Mouse (Mus musculus): Measurements from ENCODE around the gene Slc35d3. TPM values are rescaled to one million over a fixed set of nuclear protein-coding genes. Genes with fewer than 3 reads are reported as not detected.

The Slc35d3 gene
- total and polyA plus RNA-seq, 3 experiments = not detected

DNA sequence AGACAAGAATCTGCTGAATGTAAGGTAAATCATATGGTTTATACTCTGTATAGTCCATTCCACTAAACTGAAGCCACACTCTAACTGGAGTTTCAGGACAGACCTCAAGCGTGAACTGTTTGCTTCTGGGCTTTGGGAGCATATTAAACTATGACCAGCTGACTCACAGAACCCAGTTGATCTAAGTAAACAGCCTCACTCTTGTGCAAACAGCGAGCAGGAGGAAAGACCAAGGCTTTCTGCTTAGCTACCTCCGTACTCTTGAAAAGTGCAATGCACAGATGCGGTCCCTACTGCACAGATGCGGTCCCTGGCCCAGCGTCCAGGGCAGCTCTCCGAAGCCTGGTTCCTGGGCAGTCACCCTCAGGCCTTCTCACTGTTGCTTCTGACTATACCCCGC is 26.0 kb upstream of the Slc35d3 start:
- no peaks in the 10 kb centered on the region for H3K79me2 ChIP-seq (ENCODE audit: control insufficient read depth, insufficient read depth, low read length, poor library complexity)
- H3K27ac ChIP-seq (ENCODE audit: control insufficient read depth, low read depth, low read length) = peak overlapping the region; percentile 46
- DNase-seq (ENCODE audit: low read depth, low spot score) = no peak
- H3K36me3 ChIP-seq (ENCODE audit: control insufficient read depth in 1 of 2, insufficient read depth in 2 of 2, low read length in 2 of 2) = peaks cover 0 to 40% of the 10 kb centered on the region in 2 experiments; a peak in 2 of 4 replicates
- no peaks in the 10 kb centered on the region for H3K9me3 ChIP-seq (replicated peaks; ENCODE audit: insufficient read depth, low read length)
- TF ChIP-seq CHD2 (IDR thresholded peaks at IDR 0.05; ENCODE audit: low read length) (no peak), ZKSCAN1 (IDR thresholded peaks at IDR 0.05; ENCODE audit: low read depth, low read length) (no peak), TAL1 (IDR thresholded peaks at IDR 0.05; ENCODE audit: low read length) (no peak), USF2 (IDR thresholded peaks at IDR 0.05; ENCODE audit: borderline replicate concordance in 1 of 2, insufficient read depth in 1 of 2, low read depth in 1 of 2, low read length in 2 of 2) (no peak), ZNF384 (IDR thresholded peaks at IDR 0.05; ENCODE audit: low read depth, low read length) (no peak), RAD21 (IDR thresholded peaks at IDR 0.05; ENCODE audit: low read depth, low read length) (no peak), GABPA (IDR thresholded peaks at IDR 0.05; ENCODE audit: low read depth, low read length) (no peak), POLR2A (IDR thresholded peaks at IDR 0.05; ENCODE audit: control insufficient read depth in 1 of 2, insufficient read depth in 1 of 2, low read depth in 1 of 2, low read length in 2 of 2, poor library complexity in 1 of 2) (no peak), MAFK (IDR thresholded peaks at IDR 0.05; ENCODE audit: borderline replicate concordance, low read depth, low read length) (no peak), BHLHE40 (IDR thresholded peaks at IDR 0.05; ENCODE audit: borderline replicate concordance, low read depth, low read length) (no peak), MYC (IDR thresholded peaks at IDR 0.05; ENCODE audit: low read depth, low read length) (no peak), CTCF (IDR thresholded peaks at IDR 0.05 in 2 of 3, conservative IDR thresholded peaks at IDR 0.05 in 1 of 3; ENCODE audit: control insufficient read depth in 1 of 3, insufficient read depth in 1 of 3, low read depth in 2 of 3, low read length in 3 of 3, poor library complexity in 1 of 3, severe bottlenecking in 1 of 3) (no peak), MYB (IDR thresholded peaks at IDR 0.05; ENCODE audit: low read depth, low read length) (no peak), HCFC1 (IDR thresholded peaks at IDR 0.05; ENCODE audit: low read depth, low read length) (no peak), NELFE (IDR thresholded peaks at IDR 0.05; ENCODE audit: low read depth, low read length) (no peak), POLR2AphosphoS5 (IDR thresholded peaks at IDR 0.05; ENCODE audit: borderline replicate concordance, low read depth, low read length) (no peak), MAZ (IDR thresholded peaks at IDR 0.05; ENCODE audit: low read depth, low read length) (no peak), UBTF (IDR thresholded peaks at IDR 0.05; ENCODE audit: borderline replicate concordance, insufficient read depth, low read depth, low read length) (no peak), EP300 (IDR thresholded peaks at IDR 0.05; ENCODE audit: low read depth in 1 of 2, low read length in 2 of 2) (no peak), POLR2AphosphoS2 (IDR thresholded peaks at IDR 0.05; ENCODE audit: low read length) (no peak)
- peak overlapping the region; percentile 47 for H3K9ac ChIP-seq (ENCODE audit: control insufficient read depth, low read depth, low read length, poor library complexity, severe bottlenecking)
- no peak overlapping the region for H3K4me3 ChIP-seq (ENCODE audit: control insufficient read depth in 1 of 2, insufficient read depth in 1 of 2, low read depth in 2 of 2, low read length in 2 of 2)
- peaks cover 40% of the 10 kb centered on the region in 2 experiments for H3K4me1 ChIP-seq (ENCODE audit: control insufficient read depth in 1 of 2, insufficient read depth in 2 of 2, low read length in 2 of 2)
- no peaks in the 10 kb centered on the region for H3K27me3 ChIP-seq (ENCODE audit: control insufficient read depth in 1 of 2, insufficient read depth in 2 of 2, low read length in 2 of 2)

DNA sequence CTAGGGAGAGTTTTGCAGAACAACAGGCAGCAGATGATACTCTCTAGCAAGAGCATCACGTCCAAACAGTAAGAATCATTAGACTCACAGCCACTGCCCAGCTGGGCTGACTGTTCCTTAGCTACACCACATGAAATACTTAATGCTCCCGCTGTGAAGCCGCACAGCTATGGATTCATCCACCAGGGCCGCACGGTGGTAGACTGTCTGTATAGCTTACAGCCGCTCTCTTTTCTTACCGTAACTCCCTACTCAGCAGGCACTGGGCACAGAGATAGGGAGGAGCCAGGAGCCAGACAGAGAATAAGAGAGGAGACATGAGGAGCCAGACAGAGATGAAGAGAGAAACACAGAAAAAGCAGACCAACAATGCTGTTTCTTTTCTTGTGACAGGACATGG is 25.4 kb upstream of the Slc35d3 start:
- Histone ChIP-seq H3K4me1 (ENCODE audit: control insufficient read depth in 1 of 2, insufficient read depth in 2 of 2, low read length in 2 of 2) (peaks cover 38 to 40% of the 10 kb centered on the region in 2 experiments), H3K9me3 (replicated peaks; ENCODE audit: insufficient read depth, low read length) (no peaks in the 10 kb centered on the region), H3K4me3 (ENCODE audit: control insufficient read depth in 1 of 2, insufficient read depth in 1 of 2, low read depth in 2 of 2, low read length in 2 of 2) (no peak overlapping the region), H3K27ac (ENCODE audit: control insufficient read depth, low read depth, low read length) (peak overlapping the region; percentile 46; the same call in 1 of the 2 replicates), H3K36me3 (ENCODE audit: control insufficient read depth in 1 of 2, insufficient read depth in 2 of 2, low read length in 2 of 2) (peaks cover 0 to 40% of the 10 kb centered on the region in 2 experiments; a peak in 2 of 4 replicates), H3K79me2 (ENCODE audit: control insufficient read depth, insufficient read depth, low read length, poor library complexity) (no peaks in the 10 kb centered on the region), H3K27me3 (ENCODE audit: control insufficient read depth in 1 of 2, insufficient read depth in 2 of 2, low read length in 2 of 2) (no peaks in the 10 kb centered on the region), H3K9ac (ENCODE audit: control insufficient read depth, low read depth, low read length, poor library complexity, severe bottlenecking) (no peak overlapping the region)
- TF ChIP-seq POLR2AphosphoS2 (IDR thresholded peaks at IDR 0.05; ENCODE audit: low read length) (no peak), POLR2A (IDR thresholded peaks at IDR 0.05; ENCODE audit: control insufficient read depth in 1 of 2, insufficient read depth in 1 of 2, low read depth in 1 of 2, low read length in 2 of 2, poor library complexity in 1 of 2) (no peak), E2F4 (IDR thresholded peaks at IDR 0.05; ENCODE audit: borderline replicate concordance, low read depth, low read length) (no peak), ZC3H11A (IDR thresholded peaks at IDR 0.05; ENCODE audit: low read depth, low read length) (no peak), GABPA (IDR thresholded peaks at IDR 0.05; ENCODE audit: low read depth, low read length) (no peak), USF1 (IDR thresholded peaks at IDR 0.05; ENCODE audit: low read depth, low read length) (no peak), RAD21 (IDR thresholded peaks at IDR 0.05; ENCODE audit: low read depth, low read length) (no peak), MXI1 (IDR thresholded peaks at IDR 0.05; ENCODE audit: low read depth, low read length) (no peak), CHD1 (IDR thresholded peaks at IDR 0.05; ENCODE audit: low read depth, low read length) (no peak), SMC3 (IDR thresholded peaks at IDR 0.05; ENCODE audit: low read depth, low read length) (no peak), JUND (IDR thresholded peaks at IDR 0.05; ENCODE audit: low read depth, low read length) (no peak), ZKSCAN1 (IDR thresholded peaks at IDR 0.05; ENCODE audit: low read depth, low read length) (no peak), EP300 (IDR thresholded peaks at IDR 0.05; ENCODE audit: low read depth in 1 of 2, low read length in 2 of 2) (no peak), CTCF (IDR thresholded peaks at IDR 0.05 in 2 of 3, conservative IDR thresholded peaks at IDR 0.05 in 1 of 3; ENCODE audit: control insufficient read depth in 1 of 3, insufficient read depth in 1 of 3, low read depth in 2 of 3, low read length in 3 of 3, poor library complexity in 1 of 3, severe bottlenecking in 1 of 3) (no peak), BHLHE40 (IDR thresholded peaks at IDR 0.05; ENCODE audit: borderline replicate concordance, low read depth, low read length) (no peak), MYC (IDR thresholded peaks at IDR 0.05; ENCODE audit: low read depth, low read length) (no peak), TBP (IDR thresholded peaks at IDR 0.05; ENCODE audit: low read depth, low read length) (no peak), HCFC1 (IDR thresholded peaks at IDR 0.05; ENCODE audit: low read depth, low read length) (no peak)
- no peak for DNase-seq (ENCODE audit: low read depth, low spot score)

Data from MEL (cell line).